15 mouse cellular contexts compared by ENCODE assay signal in the genomic region with DNA sequence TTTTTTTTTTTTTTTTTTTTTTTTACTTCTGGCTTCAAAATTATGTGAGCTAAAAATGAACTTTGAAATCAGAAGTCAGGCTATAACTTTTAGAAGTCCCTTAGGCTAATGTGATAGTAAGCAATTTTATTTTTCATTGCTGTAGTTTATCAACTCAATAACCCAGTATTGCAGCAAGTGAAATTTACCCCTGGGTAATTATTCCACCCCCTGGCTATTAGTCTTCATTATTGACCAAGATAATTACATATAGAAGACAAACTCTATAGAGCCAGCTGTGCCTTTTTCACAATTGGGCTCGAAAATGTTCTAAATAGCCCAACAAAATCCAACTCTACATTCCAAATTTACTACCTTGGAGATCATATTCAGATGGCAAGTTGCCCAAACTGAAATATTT.
"Had no signal": no experiment of that assay in that cellular context is flagged by ENCODE, and none has a peak within 500 bp of the region (broad histone marks: within the 10 kb centered on the region; RNA-seq: fewer than 3 reads in every experiment).

No protein-coding gene starts in this region.

- H3K9ac ChIP-seq: neural tube, embryonic 12.5 days; stomach, embryonic 15.5 days had no signal

- H3K4me3 ChIP-seq: neural tube, embryonic 12.5 days; stomach, embryonic 15.5 days had no signal

- H3K36me3 ChIP-seq: neural tube, embryonic 12.5 days; stomach, embryonic 15.5 days had no signal

- H3K27me3 ChIP-seq: neural tube, embryonic 12.5 days; stomach, embryonic 15.5 days had no signal

- H3K9me3 ChIP-seq: neural tube, embryonic 12.5 days; stomach, embryonic 15.5 days had no signal

- H3K4me2 ChIP-seq: neural tube, embryonic 12.5 days; stomach, embryonic 15.5 days had no signal

- H3K4me1 ChIP-seq: neural tube, embryonic 12.5 days; stomach, embryonic 15.5 days had no signal

- H3K27ac ChIP-seq: neural tube, embryonic 12.5 days; stomach, embryonic 15.5 days; stomach, postnatal 0 days had no signal

- DNase-seq: retina, postnatal 1 day; right cerebral cortex, adult 18-20 months; right cerebral cortex, postnatal 14 days; right cerebral cortex, postnatal 25 days; right cerebral cortex, postnatal 4 days; spleen, adult 18-20 months; thymus, adult 18-20 months; thymus, adult 2 months; thymus, postnatal 14 days; thymus, postnatal 25 days; thymus, postnatal 36 days; thymus, postnatal 4 days had no signal
